Mouse (Mus musculus): Measurements from ENCODE around the gene Lrcol1. TPM values are rescaled to one million over a fixed set of nuclear protein-coding genes. Genes with fewer than 3 reads are reported as not detected.

The Lrcol1 gene
- 0.13 TPM in 1 of 2 replicates, not detected in the other for polyA plus RNA-seq (2012; rRNA removed)

GRCm38 (mm10) chr5:110344524-110344923 lies at the start of gene Lrcol1:
Lrcol1 (plus strand) TSS chr5:110344730.

DNA sequence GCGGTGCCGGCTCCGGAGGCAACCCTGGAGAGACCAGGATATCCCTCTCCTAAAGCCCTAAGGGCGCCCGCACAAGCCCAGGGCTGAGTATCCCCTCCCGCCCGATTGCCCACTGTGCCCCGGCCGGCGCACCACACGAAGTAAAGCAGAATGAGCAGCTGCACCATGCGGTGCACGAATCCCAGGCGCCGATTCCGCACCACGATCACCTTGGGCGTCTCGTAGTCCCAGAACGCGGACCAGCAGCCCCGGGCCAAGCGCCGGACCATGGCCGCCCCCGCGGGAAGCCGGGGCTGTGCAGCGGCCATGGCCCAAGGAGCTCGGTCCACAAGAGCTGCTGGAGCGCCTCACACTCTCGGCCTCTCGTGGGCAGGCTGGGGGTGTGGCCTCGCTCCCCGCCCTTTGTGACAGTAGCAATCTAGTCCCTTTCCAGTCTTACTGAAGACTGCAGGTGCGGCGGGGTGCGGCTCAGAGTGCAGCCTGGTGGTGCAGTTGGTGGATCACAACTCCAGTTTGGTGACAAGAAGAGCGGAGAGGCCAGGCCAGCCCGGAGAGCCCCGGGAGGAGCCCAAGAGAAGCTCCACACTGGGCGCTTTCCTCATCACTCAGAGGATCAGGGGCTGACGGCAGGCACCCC lies 1.8 kb upstream of the Lrcol1 start, which contains the start of gene P2rx2:
P2rx2 (minus strand) TSS at position 565 of the 637 bp plus-strand sequence.

Other genes with a start within 250 kb of the Lrcol1 start
- 6.3 and 19.0 TPM in 2 replicates for gene Plcxd1, start 244.8 kb upstream of the Lrcol1 start, polyA plus RNA-seq (2012; rRNA removed)
- gene Gtpbp6, start 236.5 kb upstream of the Lrcol1 start, polyA plus RNA-seq (2012; rRNA removed): 50.2 and 57.9 TPM in 2 replicates
- gene Zfp605, start 234.6 kb upstream of the Lrcol1 start, polyA plus RNA-seq (2012; rRNA removed): 0.02 TPM in 1 of 2 replicates, not detected in the other
- 29.7 and 34.9 TPM in 2 replicates for gene Chfr, start 208.9 kb upstream of the Lrcol1 start, polyA plus RNA-seq (2012; rRNA removed)
- 1.9 and 2.3 TPM in 2 replicates for gene Golga3, start 168.0 kb upstream of the Lrcol1 start, polyA plus RNA-seq (2012; rRNA removed)
- gene Ankle2, start 113.7 kb upstream of the Lrcol1 start, polyA plus RNA-seq (2012; rRNA removed): 2.0 and 2.3 TPM in 2 replicates
- gene Pgam5, start 74.8 kb upstream of the Lrcol1 start, polyA plus RNA-seq (2012; rRNA removed): 8.7 and 9.6 TPM in 2 replicates
- 1.9 and 2.6 TPM in 2 replicates for gene Pxmp2, start 58.5 kb upstream of the Lrcol1 start, polyA plus RNA-seq (2012; rRNA removed)
- gene Pole, start 58.4 kb upstream of the Lrcol1 start, polyA plus RNA-seq (2012; rRNA removed): 1.2 and 1.4 TPM in 2 replicates
- 0.82 and 0.91 TPM in 2 replicates for gene P2rx2, start 1.5 kb upstream of the Lrcol1 start, polyA plus RNA-seq (2012; rRNA removed)
- 59.1 and 96.9 TPM in 2 replicates for gene Fbrsl1, start 103.8 kb downstream of the Lrcol1 start, polyA plus RNA-seq (2012; rRNA removed)
- gene Galnt9, start 199.6 kb downstream of the Lrcol1 start, polyA plus RNA-seq (2012; rRNA removed): 0.16 and 0.29 TPM in 2 replicates